7 mouse cellular contexts compared by ENCODE assay signal in the genomic region with DNA sequence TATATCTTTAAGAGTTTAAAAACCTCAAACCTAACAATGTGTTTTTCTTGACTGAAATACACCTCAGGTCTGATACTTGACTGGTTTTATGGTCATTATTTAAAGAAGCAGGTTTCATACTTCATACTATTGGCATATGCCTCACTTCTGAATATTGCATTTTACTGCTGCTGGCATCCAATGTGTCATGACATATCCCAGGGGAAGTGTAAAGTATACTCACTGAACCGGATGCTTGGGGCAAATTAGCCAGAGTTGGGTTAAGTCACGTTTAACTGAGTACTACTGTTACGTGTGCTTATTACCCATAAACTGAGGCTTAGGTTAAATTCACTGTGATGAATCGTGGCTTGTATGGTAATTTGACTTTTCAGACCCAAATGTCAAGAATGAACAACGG. TPM values are rescaled to one million over a fixed set of nuclear protein-coding genes. Genes with fewer than 3 reads are reported as not detected.
A peak's percentile ranks its signal among the peaks of the same experiment; 100 is the strongest.
DNase-seq lines count a peak whose midpoint lies in the region; ATAC-seq and TF ChIP-seq lines count a peak whose summit lies in the region.

No protein-coding gene starts in this region.

- ATAC-seq in forebrain, embryonic 13.5 days: peak; percentile 40
- ATAC-seq in intestine, postnatal 0 days: peak; percentile 7; the same call in 1 of the 2 replicates
- ATAC-seq in neural tube, embryonic 15.5 days (ENCODE audit: low FRiP score): peak; percentile 37

- H3K36me3 ChIP-seq in forebrain, embryonic 13.5 days (ENCODE audit: poor library complexity, severe bottlenecking): no peaks in the 10 kb centered on the region
- no peaks in the 10 kb centered on the region for H3K36me3 ChIP-seq in intestine, postnatal 0 days (ENCODE audit: control insufficient read depth, insufficient read depth)
- H3K36me3 ChIP-seq in neural tube, embryonic 15.5 days: no peaks in the 10 kb centered on the region

- H3K4me2 ChIP-seq in forebrain, embryonic 13.5 days: peak overlapping the region; percentile 46
- peak overlapping the region; percentile 68 for H3K4me2 ChIP-seq in intestine, postnatal 0 days (replicated peaks; ENCODE audit: low read depth)
- H3K4me2 ChIP-seq in neural tube, embryonic 15.5 days: peak overlapping the region; percentile 74

- H3K4me1 ChIP-seq in forebrain, embryonic 13.5 days: peaks cover 3% of the 10 kb centered on the region; the same call in 1 of the 2 replicates
- no peaks in the 10 kb centered on the region for H3K4me1 ChIP-seq in intestine, postnatal 0 days (replicated peaks; ENCODE audit: control insufficient read depth, insufficient read depth, low read length)
- H3K4me1 ChIP-seq in neural tube, embryonic 15.5 days: peaks cover 13% of the 10 kb centered on the region

- H3K9ac ChIP-seq in forebrain, embryonic 13.5 days: no peak overlapping the region
- H3K9ac ChIP-seq in intestine, postnatal 0 days (ENCODE audit: low read depth, low read length): no peak overlapping the region
- H3K9ac ChIP-seq in neural tube, embryonic 15.5 days (replicated peaks): no peak overlapping the region

- H3K4me3 ChIP-seq in left cerebral cortex, adult 2 months: peak overlapping the region; percentile 67
- peak overlapping the region; percentile 53 for H3K4me3 ChIP-seq in forebrain, embryonic 13.5 days
- peak overlapping the region; percentile 50; the same call in 1 of the 2 replicates for H3K4me3 ChIP-seq in intestine, postnatal 0 days (ENCODE audit: low read depth, low read length)
- peak overlapping the region; percentile 65 for H3K4me3 ChIP-seq in neural tube, embryonic 15.5 days (replicated peaks)

- no peaks in the 10 kb centered on the region for H3K27me3 ChIP-seq in forebrain, embryonic 13.5 days
- H3K27me3 ChIP-seq in intestine, postnatal 0 days (replicated peaks; ENCODE audit: control insufficient read depth, insufficient read depth, low read length): no peaks in the 10 kb centered on the region
- H3K27me3 ChIP-seq in neural tube, embryonic 15.5 days (replicated peaks): no peaks in the 10 kb centered on the region

- 80% methylated on average over 5 of the region's 5 CpGs for WGBS in forebrain, embryonic 13.5 days
- 78% methylated on average over 5 of the region's 5 CpGs for WGBS in intestine, postnatal 0 days
- 39% methylated on average over 5 of the region's 5 CpGs for WGBS in neural tube, embryonic 15.5 days

- no peak for DNase-seq in left cerebral cortex, adult 2 months (ENCODE audit: extremely low spot score in 1 of 2, low spot score in 2 of 2)
- DNase-seq in left cerebral cortex, adult 8-10 months (ENCODE audit: low spot score in 2 of 2): no peak
- no peak for DNase-seq in urinary bladder, postnatal 14 days (ENCODE audit: low spot score)
- DNase-seq in gastrocnemius, postnatal 4 days (ENCODE audit: low spot score in 2 of 2): no peak

- TF ChIP-seq CTCF in left cerebral cortex, adult 2 months (IDR thresholded peaks at IDR 0.05): no peak
- no peak for TF ChIP-seq CTCF in intestine, postnatal 0 days (IDR thresholded peaks at IDR 0.05; ENCODE audit: low read depth)

- H3K9me3 ChIP-seq in forebrain, embryonic 13.5 days (replicated peaks): no peaks in the 10 kb centered on the region
- H3K9me3 ChIP-seq in intestine, postnatal 0 days (ENCODE audit: control insufficient read depth): no peaks in the 10 kb centered on the region
- no peaks in the 10 kb centered on the region for H3K9me3 ChIP-seq in neural tube, embryonic 15.5 days (replicated peaks)

- peak overlapping the region; percentile 91 for H3K27ac ChIP-seq in left cerebral cortex, adult 2 months
- H3K27ac ChIP-seq in forebrain, embryonic 13.5 days: no peak overlapping the region
- no peak overlapping the region for H3K27ac ChIP-seq in intestine, postnatal 0 days (ENCODE audit: low read depth, low read length)
- H3K27ac ChIP-seq in neural tube, embryonic 15.5 days (replicated peaks): peak overlapping the region; percentile 93

- intact Hi-C loops in left cerebral cortex, adult 2 months (cut with DNase I): loop anchor here (5.0 to 10.0 kb wide), 2 partner anchors 102 to 349 kb away; no protein-coding TSS in a partner anchor

RNA-seq across cellular contexts. Expression of a gene that starts 29.5 kb away (rescaled TPM):
- total RNA-seq in left cerebral cortex, adult 2 months (2021): 1 to 10 TPM; 1.3 to 1.5 TPM
- 1 to 10 TPM; 1.8 to 2.7 (median 2.3) TPM for total RNA-seq in left cerebral cortex, adult 8-10 months (2022)
- polyA plus RNA-seq in forebrain, embryonic 13.5 days (2015; fragmentation: Nextera tagmentation; extraction: Ambion mirVana): 1.7 and 2.0 TPM in 2 replicates
- 0.84 and 0.85 TPM in 2 replicates for polyA plus RNA-seq in intestine, postnatal 0 days (2015; fragmentation: Nextera tagmentation; extraction: Ambion mirVana)
- 1.6 TPM in 2 replicates for polyA plus RNA-seq in neural tube, embryonic 15.5 days (2015; fragmentation: Nextera tagmentation; extraction: Ambion mirVana)
- total RNA-seq in gastrocnemius, postnatal 4 days (2021): 10 to 100 TPM; 15.5 to 19.1 TPM

Comparison
In these comparisons a context has a peak if more than half of its experiments do, and no peak if none do; other contexts are left out.
1. H3K27ac ChIP-seq: peak in left cerebral cortex, adult 2 months (single experiment) and neural tube, embryonic 15.5 days (single experiment); none in forebrain, embryonic 13.5 days (single experiment) and intestine, postnatal 0 days (single experiment).
2. RNA of a gene that starts 29.5 kb away (total RNA-seq): 15.5 to 19.1 TPM in gastrocnemius, postnatal 4 days; 1.8 to 2.7 TPM in left cerebral cortex, adult 8-10 months and 1.3 to 1.5 TPM in left cerebral cortex, adult 2 months; every median in the first group is over 4 times any median in the second.
3. Peak in every context shown above with its lines, with median percentiles within 50 percentile points of each other: H3K4me3 ChIP-seq, ATAC-seq and H3K4me2 ChIP-seq.